Mouse (Mus musculus): ENCODE data around the gene Bud13. TPM values are rescaled to one million over a fixed set of nuclear protein-coding genes. Genes with fewer than 3 reads are reported as not detected.

The Bud13 gene
- polyA plus RNA-seq, 1 experiment from 2014 or later, result 26.4 TPM

DNA sequence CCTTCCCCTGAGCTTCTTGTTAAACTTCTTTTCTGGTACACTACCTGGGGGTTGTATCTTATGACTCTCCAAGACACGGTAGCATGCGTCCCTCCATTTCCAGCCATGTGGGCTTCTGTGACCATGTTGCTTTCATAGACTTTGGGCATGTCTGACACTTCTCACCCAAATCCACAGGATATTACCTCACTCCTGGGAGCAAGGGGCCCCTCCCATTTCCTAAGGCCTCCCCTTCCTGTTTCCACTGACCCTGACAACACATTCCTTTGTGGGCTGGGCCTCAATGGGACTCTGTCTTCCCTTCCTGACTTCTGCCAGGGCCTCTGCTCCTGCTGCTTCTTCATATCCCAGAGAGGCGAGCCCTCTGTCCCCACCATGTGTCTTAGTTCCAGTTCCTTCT is 25.3 kb upstream of the Bud13 start:
- ATAC-seq (ENCODE audit: borderline replicate concordance, extremely low read depth, low FRiP score, low TSS enrichment), result no peak
- Histone ChIP-seq H3K36me3 (no peaks in the 10 kb centered on the region), H3K9me3 (no peaks in the 10 kb centered on the region), H3K4me1 (no peaks in the 10 kb centered on the region), H3K27me3 (no peaks in the 10 kb centered on the region), H3K27ac (no peak overlapping the region), H3K9ac (no peak overlapping the region), H3K4me3 (no peak overlapping the region), H3K4me2 (no peak overlapping the region)
- 78% methylated on average over 3 of the region's 3 CpGs for WGBS

DNA sequence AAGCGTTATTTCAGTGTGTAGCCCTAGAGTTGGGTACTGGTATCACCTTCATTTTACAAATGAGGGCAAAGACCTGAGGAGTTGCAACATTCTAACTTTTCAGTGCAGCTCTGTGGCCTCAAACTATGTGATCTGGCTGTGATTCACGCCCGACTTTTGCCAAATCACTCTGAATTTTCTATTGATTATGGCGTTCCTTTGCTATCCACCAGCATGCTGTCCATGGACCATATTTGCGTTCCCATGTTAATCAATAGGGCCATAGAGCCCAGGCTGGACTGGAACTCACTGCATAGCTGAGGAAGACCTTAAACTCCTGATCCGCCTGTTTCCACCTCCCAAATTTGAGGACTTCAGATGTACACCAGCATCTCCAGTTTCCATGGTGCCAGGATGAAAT is 23.7 kb upstream of the Bud13 start:
- H3K4me2 ChIP-seq, result no peak overlapping the region
- no peak overlapping the region for H3K4me3 ChIP-seq
- no peaks in the 10 kb centered on the region for H3K4me1 ChIP-seq
- H3K9ac ChIP-seq, result no peak overlapping the region
- no peaks in the 10 kb centered on the region for H3K36me3 ChIP-seq
- no peak for ATAC-seq (ENCODE audit: borderline replicate concordance, extremely low read depth, low FRiP score, low TSS enrichment)
- H3K9me3 ChIP-seq, result no peaks in the 10 kb centered on the region
- H3K27ac ChIP-seq, result no peak overlapping the region
- H3K27me3 ChIP-seq, result no peaks in the 10 kb centered on the region
- WGBS, result 82% methylated on average over 6 of the region's 6 CpGs

DNA sequence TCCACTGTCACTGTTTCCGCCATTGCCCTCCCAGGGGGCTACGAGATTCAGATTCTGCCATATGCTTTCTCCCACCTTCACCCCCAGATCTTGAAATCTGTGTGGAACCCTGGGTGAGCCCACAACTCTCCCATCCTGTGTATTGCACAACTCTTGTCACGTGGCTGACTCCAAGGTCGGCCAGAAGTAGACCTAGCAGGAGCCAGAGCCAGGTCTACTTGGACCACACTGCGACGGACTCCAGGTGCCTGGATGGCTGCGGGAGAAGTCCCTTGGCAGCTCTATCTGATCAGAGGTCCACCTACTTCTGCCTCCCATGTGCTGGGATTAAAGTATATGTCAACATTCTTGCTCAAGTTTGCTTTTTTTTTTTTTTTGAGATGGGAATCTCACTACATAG is 21.7 kb upstream of the Bud13 start:
- H3K27me3 ChIP-seq, result no peaks in the 10 kb centered on the region
- no peaks in the 10 kb centered on the region for H3K9me3 ChIP-seq
- H3K4me1 ChIP-seq, result no peaks in the 10 kb centered on the region
- no peak overlapping the region for H3K4me2 ChIP-seq
- 75% methylated on average over 7 of the region's 7 CpGs for WGBS
- no peak overlapping the region for H3K27ac ChIP-seq
- H3K36me3 ChIP-seq, result no peaks in the 10 kb centered on the region
- no peak overlapping the region for H3K4me3 ChIP-seq
- no peak for ATAC-seq (ENCODE audit: borderline replicate concordance, extremely low read depth, low FRiP score, low TSS enrichment)
- H3K9ac ChIP-seq, result no peak overlapping the region

DNA sequence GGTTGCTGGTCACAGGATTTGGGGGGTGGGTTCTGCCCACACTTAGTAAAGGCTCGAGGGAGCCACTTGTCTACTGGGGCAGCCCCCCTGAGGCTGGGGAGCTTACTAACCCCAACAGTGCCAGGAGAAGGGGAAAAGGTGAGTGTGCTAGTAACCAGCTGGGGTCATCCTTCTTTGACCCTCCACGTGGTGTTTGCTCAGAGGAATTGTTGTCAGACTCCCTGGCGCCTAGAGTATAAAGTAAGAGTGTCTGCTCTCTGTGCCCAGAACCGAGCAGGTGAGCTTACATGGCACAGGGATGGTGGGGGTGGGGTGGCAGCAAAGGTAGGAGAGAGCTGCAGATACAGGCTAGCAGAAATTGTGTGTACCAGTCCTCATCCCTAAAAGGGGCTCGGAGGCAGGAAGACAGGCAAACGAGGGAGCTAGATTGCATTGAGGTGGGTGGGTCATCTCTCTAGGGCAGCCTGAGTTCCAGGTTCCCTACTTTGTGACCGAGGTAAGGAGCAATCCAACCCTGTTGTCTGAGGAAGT is 14.4 kb upstream of the Bud13 start, which contains the start of gene Apoa5:
TSS of gene Apoa5 (plus strand) at position 291 of the 531 bp plus-strand sequence.
- ATAC-seq (ENCODE audit: borderline replicate concordance, extremely low read depth, low FRiP score, low TSS enrichment), result no peak
- no peaks in the 10 kb centered on the region for H3K4me1 ChIP-seq
- H3K4me3 ChIP-seq, result no peak within 1 kb of the TSS
- no peak within 1 kb of the TSS for H3K9ac ChIP-seq
- H3K4me2 ChIP-seq, result no peak within 1 kb of the TSS
- WGBS, result 41% methylated on average over 7 of the region's 7 CpGs
- no peak within 1 kb of the TSS for H3K27ac ChIP-seq
- peaks cover 27% of the 10 kb centered on the region; the same call in 1 of the 2 replicates for H3K27me3 ChIP-seq
- no peaks in the 10 kb centered on the region for H3K9me3 ChIP-seq
- no peaks in the 10 kb centered on the region for H3K36me3 ChIP-seq

DNA sequence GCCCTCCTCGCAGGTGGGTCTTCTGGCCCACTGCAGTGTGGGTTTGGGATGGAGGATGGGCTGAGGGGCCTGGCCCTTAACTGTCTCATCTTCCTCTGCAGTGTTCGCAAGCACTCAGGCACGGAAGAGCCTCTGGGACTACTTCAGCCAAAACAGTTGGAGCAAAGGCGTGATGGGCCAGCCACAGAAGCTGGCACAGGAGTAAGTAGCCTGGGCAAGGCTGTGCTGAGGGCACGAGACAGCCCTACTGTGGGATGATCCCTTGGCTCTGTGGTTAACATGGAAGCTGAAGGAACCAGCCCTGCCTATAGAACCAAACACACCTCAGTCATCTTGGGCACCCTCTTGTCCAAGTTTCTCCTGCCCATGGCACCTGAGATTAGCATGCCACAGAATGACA is 13.7 kb upstream of the Bud13 start:
- no peaks in the 10 kb centered on the region for H3K36me3 ChIP-seq
- H3K9me3 ChIP-seq, result no peaks in the 10 kb centered on the region
- H3K27me3 ChIP-seq, result peaks cover 27% of the 10 kb centered on the region; the same call in 1 of the 2 replicates
- no peak overlapping the region for H3K4me2 ChIP-seq
- 80% methylated on average over 5 of the region's 5 CpGs for WGBS
- H3K4me3 ChIP-seq, result no peak overlapping the region
- H3K27ac ChIP-seq, result no peak overlapping the region
- no peak for ATAC-seq (ENCODE audit: borderline replicate concordance, extremely low read depth, low FRiP score, low TSS enrichment)
- no peak overlapping the region for H3K9ac ChIP-seq
- peaks cover 6% of the 10 kb centered on the region for H3K4me1 ChIP-seq

DNA sequence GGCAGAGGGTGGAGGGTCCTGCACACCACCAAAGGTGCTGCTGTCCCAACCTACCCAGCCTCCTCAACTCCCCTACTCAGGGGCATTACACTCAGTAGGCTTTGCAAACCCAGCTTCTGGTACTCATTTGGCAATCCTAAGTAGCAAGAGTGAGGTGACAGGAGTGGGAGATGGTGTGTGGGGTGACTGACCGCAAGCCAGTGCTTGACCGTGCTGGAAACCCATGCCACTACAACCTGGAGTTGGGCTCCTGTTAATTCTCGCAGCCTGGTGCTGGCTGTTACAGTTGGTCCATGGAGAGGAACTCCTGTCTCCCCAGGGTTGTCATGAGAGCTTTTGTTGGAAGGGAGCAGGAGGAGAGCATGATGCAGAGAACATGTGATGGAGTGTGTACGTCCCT is 12.0 kb upstream of the Bud13 start:
- Histone ChIP-seq H3K4me2 (no peak overlapping the region), H3K4me1 (peaks cover 11% of the 10 kb centered on the region), H3K4me3 (no peak overlapping the region), H3K27ac (no peak overlapping the region), H3K9me3 (no peaks in the 10 kb centered on the region), H3K27me3 (peaks cover 27% of the 10 kb centered on the region; the same call in 1 of the 2 replicates), H3K9ac (no peak overlapping the region), H3K36me3 (peaks cover 15% of the 10 kb centered on the region; the same call in 1 of the 2 replicates)
- no peak for ATAC-seq (ENCODE audit: borderline replicate concordance, extremely low read depth, low FRiP score, low TSS enrichment)
- WGBS, result 90% methylated on average over 4 of the region's 4 CpGs

DNA sequence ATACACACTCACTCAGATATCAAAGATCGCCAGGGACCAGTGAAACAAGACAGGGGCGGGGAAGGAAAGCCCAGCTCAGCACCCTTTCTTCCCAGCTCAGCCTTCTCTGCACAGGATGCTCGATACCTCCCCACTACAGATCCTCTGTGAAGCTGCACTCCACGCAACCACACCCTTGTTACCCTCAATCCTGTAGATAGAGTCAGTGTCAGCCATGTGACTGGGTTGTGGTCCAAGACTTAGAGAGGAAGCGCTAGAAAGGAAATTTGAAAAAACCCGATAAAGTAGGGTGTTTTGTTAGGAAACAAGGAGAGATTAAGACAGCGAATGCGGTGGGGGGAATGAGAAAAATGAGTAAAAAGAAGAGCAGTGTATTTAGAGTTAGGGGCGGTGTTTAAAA is 10.7 kb upstream of the Bud13 start:
- H3K4me3 ChIP-seq, result no peak overlapping the region

DNA sequence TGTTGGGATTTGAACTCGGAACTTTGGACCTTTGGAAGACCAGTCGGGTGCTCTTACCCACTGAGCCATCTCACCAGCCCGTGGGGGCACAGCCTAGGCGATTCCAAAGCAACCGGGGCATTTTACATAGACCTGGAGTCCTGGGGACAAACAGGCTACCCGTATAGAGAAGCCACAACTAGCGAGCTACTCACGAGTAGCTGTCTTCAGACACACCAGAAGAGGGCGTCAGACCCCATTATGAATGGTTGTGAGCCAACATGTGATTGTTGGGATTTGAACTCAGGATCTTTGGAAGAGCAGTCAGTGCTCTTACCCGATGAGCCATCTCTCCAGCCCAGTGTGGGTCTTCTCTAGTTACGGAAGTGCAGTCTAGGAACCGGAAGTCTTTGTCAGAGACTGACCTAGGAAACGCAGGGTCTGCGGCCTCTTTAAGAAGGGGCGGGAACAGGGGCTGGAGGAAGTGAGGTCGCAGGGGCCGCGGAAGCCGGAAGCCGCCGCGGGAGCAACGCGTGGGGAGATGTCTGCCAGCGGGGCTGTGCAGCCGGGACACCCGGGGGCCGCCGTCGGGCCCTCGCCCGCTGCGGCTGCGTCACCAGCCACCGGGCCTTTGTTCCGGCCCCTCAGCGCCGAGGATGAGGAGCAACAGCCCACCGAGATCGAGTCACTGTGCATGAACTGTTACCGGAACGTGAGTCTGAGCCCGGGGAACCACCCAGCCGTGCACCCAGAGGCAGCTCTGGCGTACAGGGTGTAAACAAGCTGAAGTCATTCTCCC is 9.9 kb upstream of the Bud13 start, which contains the start of gene Zpr1:
TSS of gene Zpr1 (plus strand) at position 388 of the 778 bp plus-strand sequence.
- peak within 1 kb of the TSS; percentile 81 for H3K4me2 ChIP-seq
- peak within 1 kb of the TSS; percentile 55 for H3K27ac ChIP-seq
- H3K9ac ChIP-seq, result peak within 1 kb of the TSS; percentile 56
- peaks cover 27% of the 10 kb centered on the region; the same call in 1 of the 2 replicates for H3K27me3 ChIP-seq
- peaks cover 11% of the 10 kb centered on the region for H3K4me1 ChIP-seq
- 5% methylated on average over 45 of the region's 45 CpGs for WGBS
- peak; percentile 94 for ATAC-seq (ENCODE audit: borderline replicate concordance, extremely low read depth, low FRiP score, low TSS enrichment)
- H3K4me3 ChIP-seq, result peak within 1 kb of the TSS; percentile 87
- peaks cover 36% of the 10 kb centered on the region for H3K36me3 ChIP-seq
- no peaks in the 10 kb centered on the region for H3K9me3 ChIP-seq

More for the DNA sequence above, 10.7 kb upstream of the Bud13 start:
- no peak overlapping the region for H3K27ac ChIP-seq
- H3K9me3 ChIP-seq, result no peaks in the 10 kb centered on the region
- no peak overlapping the region for H3K4me2 ChIP-seq
- peaks cover 27% of the 10 kb centered on the region; the same call in 1 of the 2 replicates for H3K27me3 ChIP-seq
- 77% methylated on average over 9 of the region's 9 CpGs for WGBS
- peaks cover 28% of the 10 kb centered on the region for H3K36me3 ChIP-seq
- no peak overlapping the region for H3K9ac ChIP-seq
- peaks cover 11% of the 10 kb centered on the region for H3K4me1 ChIP-seq
- ATAC-seq (ENCODE audit: borderline replicate concordance, extremely low read depth, low FRiP score, low TSS enrichment), result no peak

DNA sequence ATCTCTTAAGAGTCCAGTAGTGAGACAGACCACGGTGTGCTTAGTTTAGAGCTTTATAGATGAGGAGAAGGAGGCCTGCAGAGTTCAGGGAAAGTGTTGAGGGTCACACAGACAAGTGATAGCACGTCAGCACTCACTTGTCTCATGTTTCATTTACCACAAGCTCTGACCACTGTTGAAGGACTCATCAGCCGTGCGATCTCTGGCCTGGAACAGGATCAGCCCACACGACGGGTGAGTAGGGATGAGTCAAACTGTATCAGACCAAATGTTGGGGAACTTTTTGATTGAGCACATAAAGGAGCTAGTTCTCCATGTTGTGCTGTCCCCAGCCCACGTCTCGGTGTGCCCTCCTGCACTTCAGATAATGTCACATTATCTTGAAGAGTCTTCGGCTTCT is 8.3 kb upstream of the Bud13 start:
- Histone ChIP-seq H3K27me3 (peaks cover 24% of the 10 kb centered on the region; the same call in 1 of the 2 replicates), H3K4me3 (no peak overlapping the region)

DNA sequence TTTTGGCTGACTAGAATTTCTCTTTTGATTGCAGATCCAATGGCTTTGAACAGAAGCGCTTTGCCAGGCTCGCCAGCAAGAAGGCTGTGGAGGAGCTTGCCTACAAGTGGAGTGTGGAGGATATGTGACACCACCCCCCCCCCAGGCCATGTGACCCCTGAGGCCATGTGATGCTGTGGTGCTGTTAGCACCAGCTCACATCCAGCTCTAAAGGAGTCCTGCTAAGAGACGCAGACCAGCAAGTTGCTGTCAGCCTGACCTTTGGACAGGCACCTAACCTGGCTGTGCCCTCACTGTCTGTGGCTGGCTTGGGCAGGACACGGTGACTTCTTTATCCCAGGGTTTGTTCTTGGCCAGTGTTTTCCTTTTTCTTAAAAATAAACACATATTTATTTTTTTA is 15.6 kb downstream of the Bud13 start:
- no peak for ATAC-seq (ENCODE audit: borderline replicate concordance, extremely low read depth, low FRiP score, low TSS enrichment)
- Histone ChIP-seq H3K27me3 (no peaks in the 10 kb centered on the region), H3K4me3 (no peak overlapping the region), H3K9ac (no peak overlapping the region), H3K9me3 (no peaks in the 10 kb centered on the region), H3K4me2 (no peak overlapping the region), H3K27ac (no peak overlapping the region), H3K4me1 (no peaks in the 10 kb centered on the region), H3K36me3 (peaks cover 53% of the 10 kb centered on the region)
- WGBS, result 83% methylated on average over 4 of the region's 4 CpGs

More for the DNA sequence above, 8.3 kb upstream of the Bud13 start:
- WGBS, result 81% methylated on average over 9 of the region's 9 CpGs
- Histone ChIP-seq H3K27ac (no peak overlapping the region), H3K4me1 (peaks cover 11% of the 10 kb centered on the region), H3K9ac (no peak overlapping the region), H3K36me3 (peaks cover 44% of the 10 kb centered on the region), H3K4me2 (no peak overlapping the region), H3K9me3 (no peaks in the 10 kb centered on the region)
- ATAC-seq (ENCODE audit: borderline replicate concordance, extremely low read depth, low FRiP score, low TSS enrichment), result no peak

DNA sequence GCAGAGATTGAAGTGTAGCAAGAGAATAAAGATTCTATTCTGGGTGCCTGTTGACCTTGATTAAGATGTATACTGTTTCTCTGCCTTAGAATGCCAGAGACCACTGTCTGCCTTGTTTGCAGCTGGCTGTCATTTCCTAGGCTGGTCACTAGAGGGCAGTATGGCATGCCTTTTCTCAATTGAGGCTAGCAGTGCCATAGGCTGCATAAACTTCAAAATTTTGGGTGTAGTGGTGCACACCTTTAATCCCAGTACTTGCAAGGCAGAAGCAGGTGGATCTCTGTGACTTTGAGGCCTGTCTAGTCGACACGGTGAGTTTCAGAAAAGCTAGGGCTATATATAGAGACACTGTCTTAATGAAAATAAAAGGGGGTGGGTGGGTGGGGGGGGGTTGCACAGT is 19.3 kb downstream of the Bud13 start:
- no peak for ATAC-seq (ENCODE audit: borderline replicate concordance, extremely low read depth, low FRiP score, low TSS enrichment)
- H3K9ac ChIP-seq, result no peak overlapping the region
- H3K4me3 ChIP-seq, result no peak overlapping the region
- H3K4me2 ChIP-seq, result no peak overlapping the region
- H3K9me3 ChIP-seq, result no peaks in the 10 kb centered on the region
- 8% methylated on average over 2 of the region's 2 CpGs for WGBS
- H3K27me3 ChIP-seq, result no peaks in the 10 kb centered on the region
- H3K4me1 ChIP-seq, result no peaks in the 10 kb centered on the region
- H3K36me3 ChIP-seq, result peaks cover 27% of the 10 kb centered on the region
- no peak overlapping the region for H3K27ac ChIP-seq

DNA sequence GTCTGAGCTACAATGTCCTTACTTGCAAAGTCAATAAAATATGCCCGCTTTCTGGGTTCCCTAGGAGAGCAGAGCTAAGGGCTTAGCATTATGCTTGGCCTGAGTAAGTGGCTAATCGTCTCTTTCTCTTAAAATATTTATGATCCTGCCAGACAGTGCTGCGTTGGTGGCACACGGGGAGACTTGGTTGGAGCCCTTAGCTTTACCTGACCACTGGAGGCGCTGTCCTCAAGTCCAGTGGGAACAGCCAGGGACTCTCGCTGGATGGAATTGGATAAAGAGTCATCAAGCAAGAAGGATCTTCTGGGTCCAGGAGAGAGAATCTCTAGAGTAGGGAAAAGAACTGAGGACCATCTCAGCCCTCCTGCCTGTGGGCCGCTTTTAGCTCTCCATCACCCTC is 26.3 kb downstream of the Bud13 start:
- WGBS, result 11% methylated on average over 7 of the region's 7 CpGs
- H3K9me3 ChIP-seq, result no peaks in the 10 kb centered on the region
- no peak for ATAC-seq (ENCODE audit: borderline replicate concordance, extremely low read depth, low FRiP score, low TSS enrichment)

More for the DNA sequence above, 26.3 kb downstream of the Bud13 start:
- Histone ChIP-seq H3K4me2 (no peak overlapping the region), H3K9ac (no peak overlapping the region), H3K27me3 (no peaks in the 10 kb centered on the region), H3K27ac (no peak overlapping the region), H3K4me1 (no peaks in the 10 kb centered on the region), H3K4me3 (no peak overlapping the region), H3K36me3 (no peaks in the 10 kb centered on the region)

Measured in lung, embryonic 15.5 days (tissue).